8 mouse cellular contexts compared by ENCODE assay signal in genomic region chr11:100391081-100391883, GRCm38 (mm10). TPM values are rescaled to one million over a fixed set of nuclear protein-coding genes. Genes with fewer than 3 reads are reported as not detected.
DNase-seq lines count a peak whose midpoint lies in the region; ATAC-seq lines count a peak whose summit lies in the region.

No protein-coding gene starts in this region.

- H3K9ac ChIP-seq in midbrain, embryonic 15.5 days, result no peak overlapping the region
- peak overlapping the region; percentile 31; the same call in 1 of the 2 replicates for H3K9ac ChIP-seq in hindbrain, embryonic 13.5 days
- no peak overlapping the region for H3K9ac ChIP-seq in neural tube, embryonic 13.5 days

- peaks cover 59% of the 10 kb centered on the region for H3K4me1 ChIP-seq in midbrain, embryonic 10.5 days
- H3K4me1 ChIP-seq in midbrain, embryonic 15.5 days, result peaks cover 39% of the 10 kb centered on the region
- H3K4me1 ChIP-seq in hindbrain, embryonic 13.5 days (replicated peaks), result peaks cover 63% of the 10 kb centered on the region
- H3K4me1 ChIP-seq in neural tube, embryonic 13.5 days (replicated peaks), result peaks cover 76% of the 10 kb centered on the region

- no peak overlapping the region for H3K4me3 ChIP-seq in midbrain, embryonic 10.5 days
- H3K4me3 ChIP-seq in midbrain, embryonic 15.5 days, result no peak overlapping the region
- H3K4me3 ChIP-seq in hindbrain, embryonic 13.5 days, result no peak overlapping the region
- H3K4me3 ChIP-seq in neural tube, embryonic 13.5 days, result no peak overlapping the region

- peak overlapping the region; percentile 38; the same call in 1 of the 2 replicates for H3K27ac ChIP-seq in midbrain, embryonic 10.5 days (replicated peaks)
- H3K27ac ChIP-seq in midbrain, embryonic 15.5 days, result no peak overlapping the region
- H3K27ac ChIP-seq in hindbrain, embryonic 13.5 days, result peak overlapping the region; percentile 52
- peak overlapping the region; percentile 74 for H3K27ac ChIP-seq in neural tube, embryonic 13.5 days (replicated peaks)

- no peaks in the 10 kb centered on the region for H3K36me3 ChIP-seq in midbrain, embryonic 10.5 days
- H3K36me3 ChIP-seq in midbrain, embryonic 15.5 days (replicated peaks), result no peaks in the 10 kb centered on the region
- H3K36me3 ChIP-seq in hindbrain, embryonic 13.5 days, result peaks cover 3% of the 10 kb centered on the region
- peaks cover under 1% of the 10 kb centered on the region; the same call in 1 of the 2 replicates for H3K36me3 ChIP-seq in neural tube, embryonic 13.5 days

- H3K4me2 ChIP-seq in midbrain, embryonic 15.5 days, result no peak overlapping the region
- no peak overlapping the region for H3K4me2 ChIP-seq in hindbrain, embryonic 13.5 days
- peak overlapping the region; percentile 5; the same call in 1 of the 2 replicates for H3K4me2 ChIP-seq in neural tube, embryonic 13.5 days

- ATAC-seq in midbrain, embryonic 15.5 days (replicated peaks), result no peak
- ATAC-seq in hindbrain, embryonic 13.5 days (ENCODE audit: low FRiP score), result peak; percentile 47
- ATAC-seq in neural tube, embryonic 13.5 days (ENCODE audit: low read depth), result peak; percentile 45
- ATAC-seq in CD4-positive, CD25-positive, alpha-beta regulatory T cell, adult 4 months, result no peak

- DNase-seq in midbrain, embryonic 10.5 days (ENCODE audit: low spot score), result peak; percentile 20
- DNase-seq in gastrocnemius, adult 8-10 months (ENCODE audit: low spot score in 2 of 2), result peak; percentile 68 to 80
- peak; percentile 53 for DNase-seq in liver
- DNase-seq in left cerebral cortex, adult 11 months (ENCODE audit: low spot score), result no peak

- peaks cover 31% of the 10 kb centered on the region for H3K27me3 ChIP-seq in midbrain, embryonic 10.5 days (ENCODE audit: low read depth, poor library complexity, severe bottlenecking)
- no peaks in the 10 kb centered on the region for H3K27me3 ChIP-seq in midbrain, embryonic 15.5 days (replicated peaks)
- peaks cover 21% of the 10 kb centered on the region; the same call in 1 of the 2 replicates for H3K27me3 ChIP-seq in hindbrain, embryonic 13.5 days
- peaks cover 18% of the 10 kb centered on the region for H3K27me3 ChIP-seq in neural tube, embryonic 13.5 days

- no peaks in the 10 kb centered on the region for H3K9me3 ChIP-seq in midbrain, embryonic 10.5 days (replicated peaks)
- H3K9me3 ChIP-seq in midbrain, embryonic 15.5 days, result no peaks in the 10 kb centered on the region
- no peaks in the 10 kb centered on the region for H3K9me3 ChIP-seq in hindbrain, embryonic 13.5 days
- no peaks in the 10 kb centered on the region for H3K9me3 ChIP-seq in neural tube, embryonic 13.5 days

- WGBS in midbrain, embryonic 10.5 days, result 75% methylated on average over 9 of the region's 9 CpGs
- 63% methylated on average over 9 of the region's 9 CpGs for WGBS in midbrain, embryonic 15.5 days
- 59% methylated on average over 9 of the region's 9 CpGs for WGBS in hindbrain, embryonic 13.5 days
- whole genome bisulfite sequencing in neural tube, embryonic 13.5 days, result 55% methylated on average over 9 of the region's 9 CpGs

RNA-seq across cellular contexts. Expression of gene Jup, which starts 6.3 kb away (rescaled TPM):
- polyA plus RNA-seq in midbrain, embryonic 10.5 days (2016; fragmentation: Nextera tagmentation; extraction: Ambion mirVana), result 32.4 and 41.8 TPM in 2 replicates
- polyA plus RNA-seq in midbrain, embryonic 15.5 days (2015; fragmentation: Nextera tagmentation; extraction: Ambion mirVana), result 104 and 105 TPM in 2 replicates
- total RNA-seq in gastrocnemius, adult 8-10 months (2022), result 10 to 100 TPM; 52.8 to 86.6 (median 56.6) TPM
- 65.5 and 73.9 TPM in 2 replicates for polyA plus RNA-seq in hindbrain, embryonic 13.5 days (2015; fragmentation: Nextera tagmentation; extraction: Ambion mirVana)
- 91.6 and 94.4 TPM in 2 replicates for polyA plus RNA-seq in neural tube, embryonic 13.5 days (2015; fragmentation: Nextera tagmentation; extraction: Ambion mirVana)
- polyA plus RNA-seq in CD4-positive, CD25-positive, alpha-beta regulatory T cell, adult 4 months (2017; shearing (Covaris generic)), result 1 to 10 TPM in 1 of 2 experiments, under 1 TPM in 1; 0.32 to 1.9 TPM

RNA-seq across cellular contexts. Expression of gene P3h4, which starts 23.4 kb away (rescaled TPM):
- 23.4 and 26.8 TPM in 2 replicates for polyA plus RNA-seq in midbrain, embryonic 10.5 days (2016; fragmentation: Nextera tagmentation; extraction: Ambion mirVana)
- 20.3 and 21.2 TPM in 2 replicates for polyA plus RNA-seq in midbrain, embryonic 15.5 days (2015; fragmentation: Nextera tagmentation; extraction: Ambion mirVana)
- total RNA-seq in gastrocnemius, adult 8-10 months (2022), result 1 to 10 TPM; 1.5 to 3.5 (median 2.3) TPM
- 17.6 and 20.2 TPM in 2 replicates for polyA plus RNA-seq in hindbrain, embryonic 13.5 days (2015; fragmentation: Nextera tagmentation; extraction: Ambion mirVana)
- 24.6 and 27.6 TPM in 2 replicates for polyA plus RNA-seq in neural tube, embryonic 13.5 days (2015; fragmentation: Nextera tagmentation; extraction: Ambion mirVana)
- not detected for polyA plus RNA-seq in CD4-positive, CD25-positive, alpha-beta regulatory T cell, adult 4 months (2017; shearing (Covaris generic))

RNA-seq across cellular contexts. Expression of gene Fkbp10, which starts 24.2 kb away (rescaled TPM):
- polyA plus RNA-seq in midbrain, embryonic 10.5 days (2016; fragmentation: Nextera tagmentation; extraction: Ambion mirVana), result 44.6 and 49.7 TPM in 2 replicates
- 23.3 and 27.5 TPM in 2 replicates for polyA plus RNA-seq in midbrain, embryonic 15.5 days (2015; fragmentation: Nextera tagmentation; extraction: Ambion mirVana)
- total RNA-seq in gastrocnemius, adult 8-10 months (2022), result 1 to 10 TPM; 1.1 to 3.3 (median 2.9) TPM
- 27.2 and 32.3 TPM in 2 replicates for polyA plus RNA-seq in hindbrain, embryonic 13.5 days (2015; fragmentation: Nextera tagmentation; extraction: Ambion mirVana)
- 33.5 and 37.0 TPM in 2 replicates for polyA plus RNA-seq in neural tube, embryonic 13.5 days (2015; fragmentation: Nextera tagmentation; extraction: Ambion mirVana)
- polyA plus RNA-seq in CD4-positive, CD25-positive, alpha-beta regulatory T cell, adult 4 months (2017; shearing (Covaris generic)), result not detected

RNA-seq across cellular contexts. Expression of gene Hap1, which starts 35.4 kb away (rescaled TPM):
- 36.6 and 40.2 TPM in 2 replicates for polyA plus RNA-seq in midbrain, embryonic 10.5 days (2016; fragmentation: Nextera tagmentation; extraction: Ambion mirVana)
- 315 and 316 TPM in 2 replicates for polyA plus RNA-seq in midbrain, embryonic 15.5 days (2015; fragmentation: Nextera tagmentation; extraction: Ambion mirVana)
- total RNA-seq in gastrocnemius, adult 8-10 months (2022), result under 1 TPM in 2 of 4 experiments, not detected in 2; 0.16 TPM
- polyA plus RNA-seq in hindbrain, embryonic 13.5 days (2015; fragmentation: Nextera tagmentation; extraction: Ambion mirVana), result 94.1 and 94.4 TPM in 2 replicates
- 62.7 and 67.4 TPM in 2 replicates for polyA plus RNA-seq in neural tube, embryonic 13.5 days (2015; fragmentation: Nextera tagmentation; extraction: Ambion mirVana)
- under 1 TPM in 1 of 2 experiments, not detected in 1; 0.50 TPM for polyA plus RNA-seq in CD4-positive, CD25-positive, alpha-beta regulatory T cell, adult 4 months (2017; shearing (Covaris generic))

RNA-seq across cellular contexts. Expression of gene Nt5c3b, which starts 50.3 kb away (rescaled TPM):
- polyA plus RNA-seq in midbrain, embryonic 10.5 days (2016; fragmentation: Nextera tagmentation; extraction: Ambion mirVana), result 115 and 120 TPM in 2 replicates
- polyA plus RNA-seq in midbrain, embryonic 15.5 days (2015; fragmentation: Nextera tagmentation; extraction: Ambion mirVana), result 115 and 116 TPM in 2 replicates
- total RNA-seq in gastrocnemius, adult 8-10 months (2022), result 1 to 10 TPM; 6.2 to 8.4 (median 7.7) TPM
- 103 and 106 TPM in 2 replicates for polyA plus RNA-seq in hindbrain, embryonic 13.5 days (2015; fragmentation: Nextera tagmentation; extraction: Ambion mirVana)
- 99.8 and 110 TPM in 2 replicates for polyA plus RNA-seq in neural tube, embryonic 13.5 days (2015; fragmentation: Nextera tagmentation; extraction: Ambion mirVana)
- 100 to 1,000 TPM; 126 to 156 TPM for polyA plus RNA-seq in CD4-positive, CD25-positive, alpha-beta regulatory T cell, adult 4 months (2017; shearing (Covaris generic))

Comparison
In these comparisons a context has a peak if more than half of its experiments do, and no peak if none do; other contexts are left out.
1. ATAC-seq: peak in hindbrain, embryonic 13.5 days (single experiment) and neural tube, embryonic 13.5 days (single experiment); none in midbrain, embryonic 15.5 days (single experiment) and CD4-positive, CD25-positive, alpha-beta regulatory T cell, adult 4 months (single experiment).
2. RNA of gene Jup, which starts 6.3 kb away (polyA plus RNA-seq): 104 to 105 TPM in midbrain, embryonic 15.5 days, 91.6 to 94.4 TPM in neural tube, embryonic 13.5 days, 65.5 to 73.9 TPM in hindbrain, embryonic 13.5 days and 32.4 to 41.8 TPM in midbrain, embryonic 10.5 days; 0.32 to 1.9 TPM in CD4-positive, CD25-positive, alpha-beta regulatory T cell, adult 4 months; every median in the first group is over 10 times any median in the second.
3. RNA of gene P3h4, which starts 23.4 kb away (polyA plus RNA-seq): 24.6 to 27.6 TPM in neural tube, embryonic 13.5 days, 23.4 to 26.8 TPM in midbrain, embryonic 10.5 days, 20.3 to 21.2 TPM in midbrain, embryonic 15.5 days and 17.6 to 20.2 TPM in hindbrain, embryonic 13.5 days; not detected in CD4-positive, CD25-positive, alpha-beta regulatory T cell, adult 4 months; every median in the first group is over 10 times any median in the second.
4. RNA of gene Fkbp10, which starts 24.2 kb away (polyA plus RNA-seq): 44.6 to 49.7 TPM in midbrain, embryonic 10.5 days, 33.5 to 37.0 TPM in neural tube, embryonic 13.5 days, 27.2 to 32.3 TPM in hindbrain, embryonic 13.5 days and 23.3 to 27.5 TPM in midbrain, embryonic 15.5 days; not detected in CD4-positive, CD25-positive, alpha-beta regulatory T cell, adult 4 months; every median in the first group is over 10 times any median in the second.